Mouse (Mus musculus): Measurements from ENCODE around the gene Psme2.

The Psme2 gene

DNA sequence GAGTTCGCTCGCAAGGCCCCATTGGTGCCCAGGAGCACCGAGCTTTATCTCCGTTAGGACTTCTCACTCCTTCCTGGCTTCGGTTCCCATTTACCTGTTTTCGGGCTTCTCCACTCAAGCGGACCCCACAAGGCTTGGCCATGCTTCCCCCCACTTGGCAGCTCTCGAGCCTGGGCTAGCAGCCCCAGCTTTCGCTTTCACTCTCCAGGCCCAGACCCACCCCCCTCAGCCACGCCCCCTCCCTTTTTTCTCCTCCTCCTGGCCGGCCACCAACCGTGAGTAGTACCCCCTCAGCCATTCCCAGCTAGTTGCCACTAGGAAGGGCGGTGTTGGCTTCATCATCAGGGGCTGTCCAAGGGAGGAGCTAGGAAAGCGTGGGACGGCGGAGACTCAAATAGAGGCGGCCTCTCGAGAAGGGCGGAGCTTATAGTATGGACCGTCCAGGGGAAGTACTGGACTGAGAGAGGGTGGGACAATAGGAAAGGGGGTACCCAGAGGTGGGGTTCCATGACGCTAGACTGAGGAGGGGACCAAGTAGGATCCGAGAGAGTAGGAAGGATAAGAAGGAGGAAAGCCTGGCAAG is at the start of gene Psme2:
Psme2 (minus strand) TSS at position 366 of the 583 bp plus-strand sequence.
- DNase-seq (ENCODE audit: low spot score in 2 of 2), result peak in 1 of 2 experiments; percentile 84

DNA sequence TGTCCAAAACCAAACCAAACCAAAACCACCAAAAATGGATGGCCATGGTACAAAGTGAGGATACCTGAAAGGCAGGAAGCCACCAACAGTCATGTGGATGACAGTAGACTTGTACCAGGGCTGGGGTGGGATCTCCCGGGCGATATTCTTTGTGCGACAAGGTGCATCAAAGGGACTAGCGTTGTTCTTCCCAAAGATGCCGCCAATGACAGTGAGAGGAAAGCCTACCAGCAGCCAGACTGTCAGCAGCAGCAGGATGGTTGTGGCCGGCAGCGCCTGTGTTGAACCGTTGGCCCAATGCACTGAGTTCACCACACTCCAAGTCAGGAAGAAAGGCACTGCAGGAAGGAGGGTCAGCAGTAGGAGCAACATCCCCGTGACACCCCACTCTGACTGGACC is 46.9 kb upstream of the Psme2 start, which contains the start of gene Gm49378:
Gm49378 (minus strand) TSS at position 101 of the 400 bp plus-strand sequence.
- DNase-seq (ENCODE audit: low spot score in 2 of 2), result no peak

DNA sequence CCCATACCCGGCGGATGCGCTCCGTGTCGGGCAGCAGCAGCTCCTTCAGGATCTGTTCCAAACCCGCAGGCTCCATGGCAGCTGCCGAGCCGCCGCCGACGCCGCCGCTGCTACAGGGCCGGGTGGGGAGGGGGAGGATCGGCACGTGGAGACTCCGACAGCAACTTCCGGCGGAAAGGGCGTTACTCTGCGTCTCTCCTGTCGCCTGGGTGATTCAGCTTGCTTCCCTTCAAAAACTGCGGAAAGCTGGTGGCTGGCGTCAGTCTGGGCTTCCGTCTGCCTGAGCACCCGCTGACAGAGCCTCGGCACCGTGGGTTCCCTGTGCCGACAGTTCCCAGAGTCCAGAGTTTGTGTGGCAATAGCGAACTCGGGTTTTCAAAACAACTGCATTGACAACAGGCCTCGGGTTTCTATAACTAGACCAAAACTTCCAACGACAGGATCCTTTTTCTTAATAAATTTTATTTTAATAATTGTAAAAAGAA is 44.7 kb upstream of the Psme2 start, which contains the start of gene Ipo4:
Ipo4 (minus strand) TSS at position 435 of the 485 bp plus-strand sequence.
- DNase-seq (ENCODE audit: low spot score in 2 of 2), result peak; percentile 53 to 84

DNA sequence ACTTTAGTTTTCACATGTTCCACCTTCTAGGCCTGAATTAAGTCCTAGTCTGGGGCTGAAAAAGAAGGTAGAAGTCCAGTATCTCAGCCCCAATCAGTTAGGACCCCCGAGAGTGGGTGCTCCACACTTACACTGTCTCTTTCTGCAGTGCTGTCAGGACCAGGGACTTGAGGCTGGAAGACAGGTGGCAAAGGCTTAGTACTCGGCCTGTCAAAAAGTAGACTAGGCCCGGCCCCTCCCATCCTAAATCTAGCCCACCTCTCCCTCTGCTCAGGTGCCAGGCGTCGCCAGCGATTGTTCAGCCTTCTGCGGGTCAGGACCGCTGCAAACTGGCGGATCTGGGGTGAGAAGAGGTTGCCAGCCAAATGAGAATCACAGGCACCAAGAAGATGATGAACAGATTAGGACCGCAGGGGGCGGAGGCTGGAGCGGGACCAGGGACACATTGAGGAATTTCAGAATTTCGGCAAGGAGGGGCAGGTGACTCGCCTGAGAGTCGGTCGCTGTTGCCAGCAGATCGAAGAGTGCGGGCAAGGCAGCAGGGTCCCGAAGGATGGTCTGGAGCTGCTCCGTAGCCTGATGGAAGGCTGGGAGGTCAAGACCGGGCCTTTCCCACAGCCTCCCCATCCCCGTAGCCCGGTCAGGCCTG is 44.1 kb upstream of the Psme2 start:
- DNase-seq (ENCODE audit: low spot score in 2 of 2), result no peak

DNA sequence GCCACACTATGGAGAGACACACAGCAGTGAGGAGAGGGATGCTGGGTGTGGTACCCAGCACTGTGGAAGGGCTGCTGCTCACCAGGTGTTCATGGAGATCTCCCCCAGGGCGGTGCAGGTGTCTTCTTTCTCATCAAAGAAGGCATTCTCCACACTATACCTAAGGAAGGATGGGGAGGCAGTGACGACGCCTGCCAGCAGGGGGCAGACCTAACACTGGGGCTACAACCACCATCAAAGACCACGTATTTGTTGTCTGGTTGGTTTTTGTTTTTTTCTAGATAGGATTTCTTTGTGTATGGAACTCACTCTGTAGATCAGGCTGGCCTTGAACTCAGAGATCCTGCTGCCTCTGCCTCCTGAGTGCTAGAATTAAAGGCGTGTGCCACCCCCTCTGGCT is 38.4 kb upstream of the Psme2 start:
- peak; percentile 76 to 87 for DNase-seq (ENCODE audit: low spot score in 2 of 2)

DNA sequence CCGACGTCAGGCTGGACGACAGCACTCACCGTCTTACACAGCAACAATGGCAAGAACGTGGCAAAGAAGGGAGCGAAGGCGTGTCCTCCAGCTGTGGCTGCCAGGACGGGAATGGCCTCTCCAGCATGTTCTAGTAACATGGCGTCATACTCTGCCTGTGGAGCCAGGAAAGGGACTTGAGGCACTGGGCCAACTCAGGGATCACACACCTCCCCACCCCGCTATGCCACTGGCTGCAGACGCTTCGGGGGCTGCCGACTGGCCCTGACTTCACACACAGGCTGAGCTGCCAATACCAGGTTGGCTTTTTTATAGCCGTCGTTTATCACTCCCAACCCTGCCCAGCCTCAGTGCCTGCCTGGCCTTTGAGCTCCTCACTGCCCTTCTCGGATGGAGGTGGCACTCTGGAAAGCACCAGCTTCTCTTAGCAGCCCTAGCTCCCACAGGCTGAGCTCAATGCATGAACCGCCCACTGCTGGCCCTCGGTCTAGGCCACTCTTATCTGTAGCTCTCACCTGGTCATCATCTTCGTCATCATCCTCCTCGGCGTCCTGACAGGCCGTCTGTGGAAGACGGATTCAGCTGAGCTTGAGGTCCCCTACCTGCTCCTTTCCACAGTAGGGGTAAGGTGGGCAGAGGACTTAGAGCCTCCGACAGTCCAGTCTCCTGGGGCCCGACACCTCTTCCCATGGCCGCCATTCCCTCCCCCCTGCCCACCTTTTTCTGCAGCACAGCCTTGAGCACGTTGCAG is 37.3 kb upstream of the Psme2 start:
- no peak for DNase-seq (ENCODE audit: low spot score in 2 of 2)

DNA sequence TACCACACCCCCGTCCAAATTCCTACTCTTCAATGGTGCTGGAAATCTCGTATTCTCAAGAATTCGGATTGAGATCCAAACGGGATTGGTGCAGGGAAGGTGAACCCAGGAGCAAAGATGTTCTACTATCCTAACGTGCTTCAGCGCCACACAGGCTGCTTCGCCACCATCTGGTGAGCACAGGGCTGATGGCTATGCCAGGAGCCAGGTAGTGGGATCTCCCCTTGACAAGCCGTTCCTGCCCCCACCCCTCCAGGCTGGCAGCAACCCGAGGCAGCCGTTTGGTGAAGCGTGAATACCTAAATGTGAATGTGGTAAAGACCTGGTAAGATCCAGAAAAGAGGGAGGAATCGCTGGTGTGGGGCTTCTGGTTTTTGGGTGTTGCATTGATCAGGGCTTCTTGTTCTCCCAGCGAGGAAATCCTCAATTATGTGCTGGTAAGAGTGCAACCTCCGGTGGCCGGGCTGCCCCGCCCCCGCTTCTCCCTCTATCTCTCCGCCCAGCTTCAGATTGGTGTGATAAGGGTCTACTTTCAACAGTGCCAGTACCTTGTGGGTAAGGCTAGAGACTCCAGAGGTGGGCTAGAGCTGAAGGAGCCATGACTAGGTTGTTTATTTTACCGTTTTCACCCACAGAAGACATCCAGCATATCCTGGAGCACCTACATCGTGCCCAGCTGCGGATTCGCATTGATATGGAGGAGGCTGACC is 27.7 kb upstream of the Psme2 start:
- peak; percentile 35 to 40 for DNase-seq (ENCODE audit: low spot score in 2 of 2)

DNA sequence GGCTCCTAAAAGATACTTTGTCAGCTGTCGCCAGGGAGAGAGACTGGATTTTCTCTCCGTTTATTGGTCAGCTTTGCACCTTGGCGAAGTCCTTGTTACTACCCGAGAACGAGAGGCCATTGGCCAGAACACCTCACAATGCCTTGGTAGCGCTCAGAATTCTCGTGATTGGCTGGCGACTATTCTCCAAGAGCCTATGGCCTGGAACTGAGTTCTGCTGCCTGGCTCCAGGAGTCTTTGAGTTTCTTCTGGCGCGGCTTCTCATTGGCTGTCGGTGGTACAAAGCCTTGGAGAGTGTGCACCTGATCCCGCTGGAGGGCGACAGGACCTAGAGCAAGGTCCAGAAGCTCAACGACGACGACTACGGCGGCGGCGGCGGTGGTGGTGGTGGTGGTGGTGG is 26.9 kb upstream of the Psme2 start, which contains the start of gene Rec8:
Rec8 (plus strand) TSS at position 216 of the 400 bp plus-strand sequence.
- DNase-seq (ENCODE audit: low spot score in 2 of 2), result peak in 1 of 2 experiments; percentile 35

DNA sequence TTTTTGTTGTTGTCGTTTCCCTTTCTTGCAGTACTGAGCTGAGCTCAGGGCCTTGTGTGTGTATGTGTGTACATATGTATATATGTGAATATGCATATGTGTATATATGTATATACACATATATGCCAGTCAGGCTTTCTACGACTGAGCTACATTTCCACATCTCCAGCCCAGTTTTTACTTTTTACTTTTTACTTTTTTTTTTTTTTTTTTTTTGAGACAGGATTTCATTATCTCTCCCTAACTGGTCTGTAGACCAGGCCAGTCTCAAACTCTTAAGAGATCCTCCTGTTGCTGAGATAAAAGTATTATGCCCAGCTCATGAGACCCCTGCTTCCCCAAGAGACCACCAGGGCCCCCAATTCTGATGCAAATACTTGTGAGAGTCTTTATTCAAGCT is 25.9 kb upstream of the Psme2 start:
- DNase-seq (ENCODE audit: low spot score in 2 of 2), result no peak

DNA sequence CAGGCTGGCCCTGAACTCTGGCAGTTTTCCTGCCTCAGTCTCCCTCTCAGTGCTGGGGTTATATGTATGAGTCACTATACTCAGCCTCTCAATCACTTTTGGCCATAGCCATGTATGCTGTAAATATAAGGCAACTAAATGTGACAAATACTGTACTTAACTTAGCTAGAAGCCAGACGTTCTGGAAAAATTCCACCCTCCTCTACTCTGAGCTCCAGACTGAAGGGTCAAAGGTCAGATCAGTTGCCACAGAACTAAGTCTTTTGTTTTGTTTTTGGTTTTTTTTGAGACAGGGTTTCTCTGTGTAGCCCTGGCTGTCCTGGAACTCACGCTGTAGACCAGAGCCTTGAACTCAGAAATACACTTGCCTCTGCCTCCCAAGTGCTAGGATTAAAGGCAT is 25.0 kb upstream of the Psme2 start:
- DNase-seq (ENCODE audit: low spot score in 2 of 2), result no peak

DNA sequence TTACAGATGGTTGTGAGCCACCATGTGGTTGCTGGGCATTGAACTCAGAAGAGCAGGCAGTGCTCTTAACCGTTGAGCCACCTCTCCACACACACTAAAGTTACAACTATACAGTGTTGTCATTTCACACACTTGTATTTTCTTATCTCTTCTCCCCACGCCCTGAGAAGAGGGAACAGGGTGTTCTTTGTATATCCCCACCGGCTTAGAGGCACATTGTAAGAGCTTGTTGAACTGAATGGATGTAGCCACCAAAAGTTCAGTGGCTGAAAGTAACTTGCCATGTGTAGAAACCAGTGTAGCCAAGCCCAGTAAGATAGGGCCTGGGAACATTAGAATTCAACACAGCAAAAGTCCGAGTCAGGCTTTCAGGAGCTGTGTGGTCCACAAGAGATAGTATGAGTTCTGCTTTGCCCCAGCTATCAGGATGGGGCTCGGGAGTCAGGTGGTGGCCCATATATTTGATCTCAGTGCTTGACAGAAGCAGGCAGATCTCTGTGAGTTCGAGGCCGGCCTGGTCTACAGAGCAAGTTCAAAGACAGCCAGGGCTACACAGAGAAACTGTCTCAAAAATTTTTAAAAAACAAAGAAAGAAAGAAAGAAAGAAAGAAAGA is 23.8 kb upstream of the Psme2 start:
- DNase-seq (ENCODE audit: low spot score in 2 of 2), result peak in 1 of 2 experiments; percentile 27

DNA sequence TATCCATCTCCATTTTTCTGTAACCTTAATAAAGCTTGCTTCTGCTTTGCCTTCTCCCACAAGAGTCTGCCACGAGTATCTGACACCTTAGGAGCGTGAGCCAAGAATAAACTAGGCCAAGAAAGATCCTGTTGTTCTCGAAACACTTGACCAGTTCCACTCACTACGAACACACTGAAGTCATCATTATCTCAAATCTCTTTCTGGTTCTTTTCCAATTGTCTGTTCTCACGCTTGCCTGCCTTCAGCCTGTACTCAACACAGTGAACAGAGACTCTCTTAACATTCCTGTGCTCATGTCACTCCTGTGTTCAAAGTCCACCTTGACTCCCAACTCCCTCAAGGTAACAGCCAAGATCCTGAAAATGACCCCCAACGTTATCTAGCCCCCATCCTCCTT is 22.4 kb upstream of the Psme2 start:
- no peak for DNase-seq (ENCODE audit: low spot score in 2 of 2)

DNA sequence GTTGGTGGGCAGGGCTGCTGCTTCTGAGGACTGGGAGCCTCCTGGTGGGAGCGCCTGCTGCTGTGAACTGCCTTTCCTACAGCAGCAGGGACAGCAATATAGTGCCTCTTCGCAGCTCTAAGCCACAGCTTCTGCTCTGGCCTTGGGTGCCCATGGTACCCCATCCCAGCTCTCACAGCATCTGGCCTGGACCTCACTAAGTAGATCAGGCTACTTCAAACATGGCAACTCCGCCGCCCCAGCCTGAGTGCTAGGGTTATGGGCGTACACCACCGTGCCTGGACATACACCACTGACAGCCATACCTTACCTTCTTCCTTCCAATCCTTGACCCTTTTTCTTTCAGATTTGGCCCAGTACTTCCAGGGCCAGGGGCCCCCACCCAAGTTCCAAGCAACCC is 17.4 kb upstream of the Psme2 start:
- no peak for DNase-seq (ENCODE audit: low spot score in 2 of 2)

DNA sequence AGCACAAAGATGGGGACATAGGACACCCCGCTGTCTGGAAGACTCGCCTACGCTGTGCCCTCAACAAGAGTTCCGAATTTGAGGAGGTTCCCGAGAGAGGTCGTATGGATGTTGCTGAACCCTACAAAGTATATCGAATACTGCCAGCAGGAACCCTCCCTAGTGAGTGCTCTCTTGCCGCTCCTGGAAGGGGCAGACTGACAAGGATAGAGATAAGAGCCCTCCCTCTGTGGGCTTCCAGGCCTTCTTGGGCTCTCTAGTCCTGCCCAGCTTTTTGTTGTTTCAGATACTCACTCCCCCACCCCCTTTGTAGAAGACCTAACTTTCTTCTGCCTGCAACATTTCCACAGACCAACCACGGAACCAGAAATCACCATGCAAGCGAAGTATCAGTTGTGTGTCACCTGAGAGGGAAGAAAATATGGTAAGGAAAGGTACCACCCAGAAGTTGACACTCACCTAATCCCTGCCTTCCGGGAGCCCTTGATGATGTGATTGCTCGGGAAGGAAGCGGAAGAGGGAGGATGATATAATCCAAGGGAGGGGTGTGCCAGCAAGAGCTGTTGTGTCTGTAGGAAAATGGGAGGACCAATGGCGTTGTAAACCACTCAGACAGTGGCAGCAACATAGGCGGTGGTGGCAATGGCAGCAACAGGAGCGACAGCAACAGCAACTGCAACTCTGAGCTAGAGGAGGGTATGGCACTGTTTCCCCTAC is 15.0 kb upstream of the Psme2 start:
- DNase-seq (ENCODE audit: low spot score in 2 of 2), result no peak

DNA sequence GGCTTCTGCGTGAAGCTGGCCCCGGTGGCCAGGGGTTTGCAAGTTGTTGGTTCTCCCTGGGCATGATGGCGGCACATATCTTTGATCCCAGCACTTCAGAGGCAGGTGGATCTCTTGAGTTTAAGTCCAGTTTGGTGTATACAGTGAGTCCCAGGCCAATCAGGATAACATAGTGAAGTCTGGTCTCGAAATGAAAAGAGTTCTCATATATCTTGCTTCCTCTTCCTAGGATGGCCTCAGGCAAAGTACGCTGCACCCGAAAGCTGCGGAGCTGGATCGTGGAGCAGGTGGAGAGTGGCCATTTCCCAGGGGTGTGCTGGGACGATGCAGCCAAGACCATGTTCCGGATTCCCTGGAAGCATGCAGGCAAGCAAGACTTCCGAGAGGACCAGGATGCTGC is 13.9 kb upstream of the Psme2 start:
- DNase-seq (ENCODE audit: low spot score in 2 of 2), result no peak

DNA sequence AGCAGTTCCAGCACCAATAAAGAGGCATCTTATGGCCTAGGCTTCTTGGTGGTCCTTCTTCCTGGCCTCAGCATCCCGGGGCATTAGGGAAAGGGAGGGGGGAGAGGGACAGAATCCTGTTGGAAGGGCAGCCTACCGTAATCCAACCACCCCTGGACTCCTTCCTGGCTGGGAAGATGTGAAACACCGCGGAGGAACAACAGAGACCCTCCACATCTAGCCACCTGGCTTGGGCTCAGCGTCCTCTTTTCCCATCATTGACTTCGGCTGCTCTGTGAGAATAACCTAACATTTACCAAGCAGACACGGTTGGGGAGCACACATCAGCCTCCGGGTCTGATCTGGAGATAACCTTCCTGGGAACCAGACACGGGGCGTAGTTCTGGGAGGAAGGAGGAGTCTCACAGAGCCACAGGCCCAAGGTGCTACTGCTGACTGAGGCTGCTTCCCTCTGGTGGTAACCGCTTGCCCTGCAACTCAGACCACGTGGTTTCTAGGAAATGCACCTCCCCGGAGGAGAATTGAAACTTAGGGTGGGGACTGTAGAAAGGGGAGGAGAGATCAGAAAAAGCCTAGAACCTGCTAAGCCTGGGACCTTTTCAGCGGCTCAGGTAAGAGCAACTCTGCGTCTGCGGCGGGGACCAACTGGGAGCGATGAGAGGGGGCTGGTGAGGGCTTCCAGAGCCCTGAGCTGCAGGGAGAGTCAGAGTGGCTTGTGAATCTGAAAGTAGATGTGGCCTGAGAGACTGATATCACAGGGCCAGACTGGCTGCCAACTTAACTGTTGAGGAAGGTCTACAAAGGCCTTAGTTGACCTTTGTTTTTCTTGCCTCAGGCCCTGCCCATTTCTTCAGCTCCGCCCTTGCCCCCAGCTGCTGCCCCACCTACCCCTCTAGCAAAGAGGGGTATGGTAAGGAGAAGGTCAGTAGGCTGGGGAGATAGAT is 13.0 kb upstream of the Psme2 start:
- peak; percentile 90 to 93 for DNase-seq (ENCODE audit: low spot score in 2 of 2)

DNA sequence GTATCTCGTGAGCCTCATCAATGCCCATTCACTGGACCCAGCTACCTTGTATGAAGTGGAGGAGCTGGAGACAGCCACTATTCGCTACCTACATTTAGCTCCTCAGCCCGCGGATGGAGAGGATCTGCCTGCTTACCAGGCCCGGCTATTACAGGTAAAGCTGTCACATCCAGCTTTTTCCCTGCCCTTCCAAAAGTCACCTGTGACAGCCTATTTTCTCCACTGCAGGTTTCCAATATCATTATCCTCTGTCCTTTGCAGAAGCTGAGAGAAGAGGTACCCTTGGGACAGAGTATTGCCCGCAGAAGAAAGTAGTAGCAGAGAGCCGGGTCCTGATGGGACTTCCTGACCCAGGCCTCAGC is 12.3 kb upstream of the Psme2 start, which contains the start of gene Irf9:
Irf9 (plus strand) TSS at position 301 of the 362 bp plus-strand sequence.
- DNase-seq (ENCODE audit: low spot score in 2 of 2), result no peak

DNA sequence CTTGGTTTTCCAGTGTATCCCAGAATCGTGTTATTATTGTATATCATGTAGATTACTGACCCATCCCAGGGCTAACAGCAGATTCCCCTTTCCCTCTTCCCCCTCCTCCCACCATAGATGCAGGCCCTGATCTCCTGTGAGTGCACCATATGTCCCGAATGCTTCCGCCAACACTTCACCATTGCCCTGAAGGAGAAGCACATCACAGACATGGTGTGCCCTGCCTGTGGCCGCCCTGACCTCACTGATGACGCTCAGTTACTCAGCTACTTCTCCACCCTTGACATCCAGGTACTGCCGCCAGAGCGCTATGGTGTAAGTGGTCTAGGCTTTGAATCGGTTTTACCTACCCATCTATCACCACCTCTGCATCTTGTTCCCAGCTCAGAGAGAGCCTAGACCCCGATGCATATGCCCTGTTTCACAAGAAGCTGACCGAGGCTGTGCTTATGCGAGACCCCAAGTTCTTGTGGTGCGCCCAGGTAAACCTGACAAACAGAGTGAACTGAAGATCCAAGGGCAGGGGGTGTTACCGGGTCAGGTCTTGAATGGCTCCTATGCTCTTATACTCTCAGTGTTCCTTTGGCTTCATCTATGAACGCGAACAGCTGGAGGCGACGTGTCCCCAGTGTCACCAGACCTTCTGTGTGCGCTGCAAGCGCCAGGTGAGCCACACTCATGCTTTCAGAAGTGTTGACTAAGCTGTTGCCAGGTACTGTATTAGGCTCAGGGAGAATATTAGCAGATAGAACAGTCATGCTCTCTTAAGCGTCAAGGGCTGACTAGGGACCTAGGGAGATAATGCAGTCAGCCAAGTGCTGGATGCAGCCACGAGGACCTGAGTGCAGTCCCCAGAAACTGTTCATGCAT is 7.8 kb upstream of the Psme2 start:
- DNase-seq (ENCODE audit: low spot score in 2 of 2), result no peak
